ENCODE assay signal across 20 mouse cellular contexts in genomic region chr11:9113189-9113588, GRCm38 (mm10). TPM values are rescaled to one million over a fixed set of nuclear protein-coding genes. Genes with fewer than 3 reads are reported as not detected.
DNase-seq lines count a peak whose midpoint lies in the region; ATAC-seq and TF ChIP-seq lines count a peak whose summit lies in the region.
"Had no signal": no experiment of that assay in that cellular context is flagged by ENCODE, and none has a peak within 500 bp of the region (broad histone marks: within the 10 kb centered on the region; RNA-seq: fewer than 3 reads in every experiment).

No protein-coding gene starts in this region.

- peaks cover 15% of the 10 kb centered on the region for H3K27me3 ChIP-seq in liver, embryonic 11.5 days (replicated peaks; ENCODE audit: control insufficient read depth, insufficient read depth, low read length)
- H3K27me3 ChIP-seq in liver, postnatal 0 days (ENCODE audit: insufficient read depth, low read length): peaks cover 19% of the 10 kb centered on the region
- H3K27me3 ChIP-seq in forebrain, embryonic 13.5 days: peaks cover 35% of the 10 kb centered on the region
- H3K27me3 ChIP-seq in heart, embryonic 10.5 days (ENCODE audit: insufficient read depth, poor library complexity, severe bottlenecking): peaks cover 13% of the 10 kb centered on the region

- no peaks in the 10 kb centered on the region for H3K36me3 ChIP-seq in liver, embryonic 11.5 days (ENCODE audit: control insufficient read depth, insufficient read depth, low read length)
- H3K36me3 ChIP-seq in liver, postnatal 0 days (replicated peaks; ENCODE audit: insufficient read depth, low read length): no peaks in the 10 kb centered on the region
- no peaks in the 10 kb centered on the region for H3K36me3 ChIP-seq in forebrain, embryonic 13.5 days (ENCODE audit: poor library complexity, severe bottlenecking)
- H3K36me3 ChIP-seq in heart, embryonic 10.5 days: no peaks in the 10 kb centered on the region
- H3K36me3 ChIP-seq: embryonic facial prominence, embryonic 12.5 days; forebrain, embryonic 12.5 days; hindbrain, embryonic 13.5 days; intestine, embryonic 15.5 days had no signal

- no peaks in the 10 kb centered on the region for H3K9me3 ChIP-seq in liver, embryonic 11.5 days (ENCODE audit: control insufficient read depth, low read length)
- no peaks in the 10 kb centered on the region for H3K9me3 ChIP-seq in liver, postnatal 0 days (ENCODE audit: low read length)
- H3K9me3 ChIP-seq in forebrain, embryonic 13.5 days (replicated peaks): no peaks in the 10 kb centered on the region
- H3K9me3 ChIP-seq in heart, embryonic 10.5 days: no peaks in the 10 kb centered on the region
- H3K9me3 ChIP-seq: embryonic facial prominence, embryonic 12.5 days; forebrain, embryonic 12.5 days; hindbrain, embryonic 13.5 days; intestine, embryonic 15.5 days had no signal

- peaks cover 17% of the 10 kb centered on the region for H3K4me1 ChIP-seq in liver, embryonic 11.5 days (replicated peaks; ENCODE audit: control insufficient read depth, insufficient read depth, low read length)
- H3K4me1 ChIP-seq in liver, postnatal 0 days (ENCODE audit: insufficient read depth): peaks cover 5% of the 10 kb centered on the region
- peaks cover 11% of the 10 kb centered on the region for H3K4me1 ChIP-seq in forebrain, embryonic 13.5 days
- peaks cover 21% of the 10 kb centered on the region for H3K4me1 ChIP-seq in heart, embryonic 10.5 days

- no peak for DNase-seq in liver, embryonic 11.5 days (ENCODE audit: low spot score)
- DNase-seq in liver: no peak
- no peak for DNase-seq in liver, postnatal 0 days
- no peak for DNase-seq in heart, embryonic 10.5 days (ENCODE audit: low spot score)
- DNase-seq: adrenal gland, postnatal 14 days; cerebellum, adult 2 months; cerebellum, postnatal 14 days; forebrain, postnatal 0 days; gastrocnemius, postnatal 25 days; heart, postnatal 10 days; heart, postnatal 4 days; kidney, adult 18-20 months had no signal

- H3K27ac ChIP-seq in liver, embryonic 11.5 days (ENCODE audit: low read depth, low read length): no peak overlapping the region
- no peak overlapping the region for H3K27ac ChIP-seq in liver, postnatal 0 days (ENCODE audit: low read depth)
- H3K27ac ChIP-seq in forebrain, embryonic 13.5 days: no peak overlapping the region
- H3K27ac ChIP-seq in heart, embryonic 10.5 days: no peak overlapping the region
- H3K27ac ChIP-seq: embryonic facial prominence, embryonic 12.5 days; forebrain, embryonic 12.5 days; hindbrain, embryonic 13.5 days; hindbrain, postnatal 0 days; intestine, embryonic 15.5 days had no signal

- peak; percentile 62 for ATAC-seq in liver, embryonic 11.5 days (replicated peaks; ENCODE audit: low FRiP score)
- peak; percentile 84 for ATAC-seq in common myeloid progenitor, adult 5-6 weeks (replicated peaks; ENCODE audit: low read depth, poor library complexity, severe bottlenecking)
- peak; percentile 19; the same call in 1 of the 2 replicates for ATAC-seq in liver, postnatal 0 days
- no peak for ATAC-seq in forebrain, embryonic 13.5 days
- ATAC-seq in inflammation-experienced regulatory T-cells, adult 6 months: no peak
- ATAC-seq: forebrain, postnatal 0 days; hindbrain, postnatal 0 days; intestine, embryonic 15.5 days had no signal

- 40% methylated on average over 2 of the region's 2 CpGs for WGBS in liver, embryonic 11.5 days
- WGBS in liver, postnatal 0 days (ENCODE audit: insufficient replicate concordance): 30% methylated on average over 2 of the region's 2 CpGs
- WGBS in forebrain, embryonic 13.5 days: 77% methylated on average over 2 of the region's 2 CpGs
- 57% methylated on average over 2 of the region's 2 CpGs for WGBS in heart, embryonic 10.5 days

- no peak overlapping the region for H3K4me2 ChIP-seq in liver, embryonic 11.5 days
- no peak overlapping the region for H3K4me2 ChIP-seq in liver, postnatal 0 days (ENCODE audit: low read depth, low read length)
- H3K4me2 ChIP-seq in forebrain, embryonic 13.5 days: no peak overlapping the region
- H3K4me2 ChIP-seq: embryonic facial prominence, embryonic 12.5 days; forebrain, embryonic 12.5 days; hindbrain, embryonic 13.5 days; intestine, embryonic 15.5 days had no signal

- H3K4me3 ChIP-seq in liver, embryonic 11.5 days (ENCODE audit: low read depth, low read length): no peak overlapping the region
- no peak overlapping the region for H3K4me3 ChIP-seq in liver, postnatal 0 days (ENCODE audit: low read depth, low read length)
- no peak overlapping the region for H3K4me3 ChIP-seq in forebrain, embryonic 13.5 days
- no peak overlapping the region for H3K4me3 ChIP-seq in heart, embryonic 10.5 days
- H3K4me3 ChIP-seq: embryonic facial prominence, embryonic 12.5 days; forebrain, embryonic 12.5 days; hindbrain, embryonic 13.5 days; intestine, embryonic 15.5 days had no signal

- TF ChIP-seq CTCF in liver, postnatal 0 days (IDR thresholded peaks at IDR 0.05; ENCODE audit: low read depth): no peak

- no peak overlapping the region for H3K9ac ChIP-seq in liver, embryonic 11.5 days (ENCODE audit: low read depth, low read length)
- H3K9ac ChIP-seq in liver, postnatal 0 days (replicated peaks): no peak overlapping the region
- H3K9ac ChIP-seq in forebrain, embryonic 13.5 days: no peak overlapping the region
- H3K9ac ChIP-seq: embryonic facial prominence, embryonic 12.5 days; forebrain, embryonic 12.5 days; forebrain, postnatal 0 days; hindbrain, embryonic 13.5 days; intestine, embryonic 15.5 days had no signal

- TF ChIP-seq EP300 in liver, postnatal 0 days (IDR thresholded peaks at IDR 0.05; ENCODE audit: low read depth): no peak

RNA-seq across cellular contexts. Expression of gene Upp1, which starts 4.7 kb away (rescaled TPM):
- polyA plus RNA-seq in liver, embryonic 11.5 days (2014; fragmentation: Nextera tagmentation; extraction: Ambion mirVana): 5.1 and 6.6 TPM in 2 replicates
- 1.6 and 11.3 TPM in 2 replicates for total RNA-seq in common myeloid progenitor, adult 5-6 weeks (2017)
- 1.5 and 1.8 TPM in 2 replicates for polyA plus RNA-seq in liver, postnatal 0 days (2015; fragmentation: Nextera tagmentation; extraction: Ambion mirVana)
- polyA plus RNA-seq in forebrain, embryonic 13.5 days (2015; fragmentation: Nextera tagmentation; extraction: Ambion mirVana): 2.7 and 3.2 TPM in 2 replicates
- polyA plus RNA-seq in heart, embryonic 10.5 days (2016; fragmentation: Nextera tagmentation; extraction: Ambion mirVana): 11.9 and 18.4 TPM in 2 replicates
- polyA plus RNA-seq in inflammation-experienced regulatory T-cells, adult 6 months (2017; shearing (Covaris generic)): under 1 TPM in 2 of 3 experiments, not detected in 1; 0.59 to 0.75 TPM

Comparison
In these comparisons a context has a peak if more than half of its experiments do, and no peak if none do; other contexts are left out.
1. ATAC-seq: peak in liver, embryonic 11.5 days (single experiment), common myeloid progenitor, adult 5-6 weeks (single experiment) and liver, postnatal 0 days (single experiment); none in forebrain, embryonic 13.5 days (single experiment) and inflammation-experienced regulatory T-cells, adult 6 months (single experiment).